Mouse (Mus musculus) midbrain, embryonic 16.5 days (tissue): ENCODE measurements around the gene Poldip3. TPM values are rescaled to one million over a fixed set of nuclear protein-coding genes. Genes with fewer than 3 reads are reported as not detected.

Experiments used
- ATAC-seq: fragments of 200-750 bp; cut with Nextera tagmentation; 2 replicates; pipeline ENCODE4 v1.8.0; 2017; ENCODE audit warnings: moderate TSS enrichment
- H3K27ac ChIP-seq: fragments of 300-500 bp; sonication (generic); 2 replicates; pipeline ENCODE4 v1.5.1; 2014; ENCODE audit warnings: mild to moderate bottlenecking, low read length, mixed read lengths
- H3K27me3 ChIP-seq: fragments of 300-500 bp; sonication (generic); 2 replicates; pipeline ENCODE4 v1.6.1; 2014; ENCODE audit warnings: low read depth, low read length, mixed read lengths; ENCODE audit not compliant: control insufficient read depth, insufficient read depth
- H3K36me3 ChIP-seq: fragments of 300-500 bp; sonication (generic); 2 replicates; pipeline ENCODE4 v1.6.1; 2014; ENCODE audit warnings: mild to moderate bottlenecking, low read length, moderate library complexity, mixed read lengths; ENCODE audit not compliant: control insufficient read depth, insufficient read depth
- H3K4me1 ChIP-seq: fragments of 300-500 bp; sonication (generic); 2 replicates; pipeline ENCODE4 v1.6.1; 2014; ENCODE audit warnings: mild to moderate bottlenecking, low read length, mixed read lengths; ENCODE audit not compliant: control insufficient read depth, insufficient read depth
- H3K4me2 ChIP-seq: fragments of 300-500 bp; sonication (generic); 2 replicates; pipeline ENCODE4 v1.6.1; 2014; ENCODE audit warnings: mild to moderate bottlenecking, low read length, mixed read lengths
- H3K4me3 ChIP-seq: fragments of 300-500 bp; sonication (generic); 2 replicates; pipeline ENCODE4 v1.5.1; 2014; ENCODE audit warnings: low read depth, mild to moderate bottlenecking, low read length, moderate library complexity, mixed read lengths
- H3K9ac ChIP-seq: fragments of 300-500 bp; sonication (generic); 2 replicates; pipeline ENCODE4 v1.6.1; 2014; ENCODE audit warnings: low read depth, low read length, mixed read lengths
- H3K9me3 ChIP-seq: fragments of 300-500 bp; sonication (generic); replicated peaks from 2 replicates; pipeline ENCODE4 v1.6.1; 2014; ENCODE audit warnings: mild to moderate bottlenecking, low read length, mixed read lengths; ENCODE audit not compliant: control insufficient read depth, poor library complexity, severe bottlenecking
- WGBS: fragments of 180-500 bp; shearing (Covaris S2); extraction: QIAGEN DNeasy Blood & Tissue Kit; methylation state at CpG from one replicate; pipeline ENCODE4 v1.1.7; 2014; 5-methylcytosine and 5-hydroxymethylcytosine counted together
- polyA plus RNA-seq: library from polyadenylated mRNA; unstranded; fragments of >200 nt; fragmentation: Nextera tagmentation; extraction: Ambion mirVana; gene quantifications from 2 replicates; pipeline ENCODE4 v1.2.1, GENCODE M21; 2015

Gene Poldip3
- polyA plus RNA-seq: 140 and 145 TPM in 2 replicates

GRCm38 (mm10) chr15:83149196-83150072 is at the start of gene Poldip3:
Gene Poldip3, minus strand, starts transcription at chr15:83149384.
- H3K9ac ChIP-seq: peak within 1 kb of the TSS; percentile 95
- H3K4me3 ChIP-seq: peak within 1 kb of the TSS; percentile 84
- H3K4me2 ChIP-seq: peak within 1 kb of the TSS; percentile 84
- peaks cover 10% of the 10 kb centered on the region for H3K4me1 ChIP-seq
- peak; percentile 93 for ATAC-seq
- H3K9me3 ChIP-seq: no peaks in the 10 kb centered on the region
- under 1% methylated on average over 56 of the region's 56 CpGs for WGBS
- 0 out of 2 replicates have a peak, but pooled peaks cover 5% of the 10 kb centered on the region for H3K36me3 ChIP-seq
- no peaks in the 10 kb centered on the region for H3K27me3 ChIP-seq
- H3K27ac ChIP-seq: peak within 1 kb of the TSS; percentile 99

GRCm38 (mm10) chr15:83193413-83193812 is 44.2 kb upstream of the Poldip3 start:
- H3K4me3 ChIP-seq: no peak overlapping the region
- WGBS: 96% methylated on average over 4 of the region's 4 CpGs
- ATAC-seq: no peak
- no peaks in the 10 kb centered on the region for H3K36me3 ChIP-seq
- no peak overlapping the region for H3K4me2 ChIP-seq
- H3K4me1 ChIP-seq: no peaks in the 10 kb centered on the region
- no peaks in the 10 kb centered on the region for H3K9me3 ChIP-seq
- no peak overlapping the region for H3K9ac ChIP-seq
- no peak overlapping the region for H3K27ac ChIP-seq
- no peaks in the 10 kb centered on the region for H3K27me3 ChIP-seq

- Histone ChIP-seq H3K9ac (no peak overlapping the region), H3K4me2 (no peak overlapping the region), H3K36me3 (no peaks in the 10 kb centered on the region), H3K4me1 (no peaks in the 10 kb centered on the region), H3K27ac (no peak overlapping the region), H3K4me3 (no peak overlapping the region), H3K27me3 (no peaks in the 10 kb centered on the region), H3K9me3 (no peaks in the 10 kb centered on the region)
- no peak for ATAC-seq
- WGBS: 71% methylated on average over 5 of the region's 5 CpGs
Measured at GRCm38 (mm10) chr15:83182351-83182750, 33.2 kb upstream of the Poldip3 start.

GRCm38 (mm10) chr15:83181800-83182330 is 32.7 kb upstream of the Poldip3 start:
- no peak overlapping the region for H3K4me2 ChIP-seq
- H3K9me3 ChIP-seq: no peaks in the 10 kb centered on the region
- no peaks in the 10 kb centered on the region for H3K4me1 ChIP-seq
- H3K9ac ChIP-seq: no peak overlapping the region
- ATAC-seq: no peak
- H3K4me3 ChIP-seq: no peak overlapping the region
- WGBS: 38% methylated on average over 4 of the region's 4 CpGs
- no peak overlapping the region for H3K27ac ChIP-seq
- H3K27me3 ChIP-seq: no peaks in the 10 kb centered on the region
- no peaks in the 10 kb centered on the region for H3K36me3 ChIP-seq

GRCm38 (mm10) chr15:83180004-83180403 is 30.8 kb upstream of the Poldip3 start:
- no peaks in the 10 kb centered on the region for H3K27me3 ChIP-seq
- no peak overlapping the region for H3K4me3 ChIP-seq
- WGBS: 88% methylated on average over 6 of the region's 6 CpGs
- H3K27ac ChIP-seq: no peak overlapping the region
- H3K9ac ChIP-seq: no peak overlapping the region
- no peaks in the 10 kb centered on the region for H3K9me3 ChIP-seq
- no peaks in the 10 kb centered on the region for H3K4me1 ChIP-seq
- H3K36me3 ChIP-seq: no peaks in the 10 kb centered on the region
- no peak overlapping the region for H3K4me2 ChIP-seq
- ATAC-seq: no peak

- 86% methylated on average over 4 of the region's 4 CpGs for WGBS
- no peak overlapping the region for H3K4me3 ChIP-seq
- no peak overlapping the region for H3K9ac ChIP-seq
- H3K27me3 ChIP-seq: no peaks in the 10 kb centered on the region
- no peaks in the 10 kb centered on the region for H3K9me3 ChIP-seq
- no peak overlapping the region for H3K27ac ChIP-seq
- peaks cover 9% of the 10 kb centered on the region; the same call in 1 of the 2 replicates for H3K4me1 ChIP-seq
- no peak overlapping the region for H3K4me2 ChIP-seq
- no peak for ATAC-seq
- no peaks in the 10 kb centered on the region for H3K36me3 ChIP-seq
Measured at GRCm38 (mm10) chr15:83176653-83177052, 27.5 kb upstream of the Poldip3 start.

- H3K9ac ChIP-seq: no peak overlapping the region
- no peaks in the 10 kb centered on the region for H3K9me3 ChIP-seq
- ATAC-seq: no peak
- no peaks in the 10 kb centered on the region for H3K36me3 ChIP-seq
- WGBS: 92% methylated on average over 14 of the region's 14 CpGs
- H3K27ac ChIP-seq: no peak overlapping the region
- H3K27me3 ChIP-seq: no peaks in the 10 kb centered on the region
- H3K4me2 ChIP-seq: no peak overlapping the region
- H3K4me3 ChIP-seq: no peak overlapping the region
- H3K4me1 ChIP-seq: peaks cover 17% of the 10 kb centered on the region
Measured at GRCm38 (mm10) chr15:83173914-83174884, 25.0 kb upstream of the Poldip3 start.

- 36% methylated on average over 28 of the region's 28 CpGs for WGBS
- peak; percentile 72 for ATAC-seq
- Histone ChIP-seq H3K9me3 (no peaks in the 10 kb centered on the region), H3K9ac (peak within 1 kb of the TSS; percentile 96), H3K4me3 (peak within 1 kb of the TSS; percentile 98), H3K4me1 (peaks cover 17% of the 10 kb centered on the region), H3K36me3 (no peaks in the 10 kb centered on the region), H3K4me2 (peak within 1 kb of the TSS; percentile 80), H3K27me3 (no peaks in the 10 kb centered on the region), H3K27ac (peak within 1 kb of the TSS; percentile 91)
Measured at GRCm38 (mm10) chr15:83172492-83173429, 23.6 kb upstream of the Poldip3 start, which contains the start of gene Cyb5r3. Gene Cyb5r3, minus strand, starts transcription at chr15:83172592.
